Mouse (Mus musculus): ENCODE data around the gene Cxcl3.

GRCm38 (mm10) chr5:90768218-90768617 lies 17.7 kb upstream of the Cxcl3 start, which contains the start of gene Ppbp:
- TF ChIP-seq POLR2A (IDR thresholded peaks at IDR 0.05; ENCODE audit: borderline replicate concordance, extremely low read depth, insufficient read depth, insufficient read length, poor library complexity, severe bottlenecking) = no peak
- no peak for TF ChIP-seq CTCF (IDR thresholded peaks at IDR 0.05; ENCODE audit: borderline replicate concordance, extremely low read depth, insufficient read depth, insufficient read length)

Measured in brain, embryonic 14.5 days (tissue).